Mouse (Mus musculus) c-Kit-negative CD71-positive TER-119-positive erythroid progenitor cells, embryonic 14.5 days (primary cell): ENCODE data around the gene Apela.
"Not testable (repeated sequence)": the region's sequence is repeated elsewhere in the genome, so short reads cannot be mapped to it uniquely, and the experiment has no call there.

Source experiments
- DNase-seq: peaks from one replicate; pipeline ENCODE4 v3.0.0-alpha.2; 2013; ENCODE audit warnings: low read depth, low spot score

Gene Apela

GRCm38 (mm10) chr8:65028959-65029686, 8.0 kb downstream of the Apela start:
- no peak for DNase-seq

GRCm38 (mm10) chr8:65022485-65022884, 14.7 kb downstream of the Apela start:
- no peak for DNase-seq

- no peak for DNase-seq
Measured at GRCm38 (mm10) chr8:65018423-65018822, 18.7 kb downstream of the Apela start, which contains the start of the genes Trim61 and Trim60. Trim61 (minus strand) TSS chr8:65018523. Trim60 (minus strand) TSS chr8:65018584.

DNA sequence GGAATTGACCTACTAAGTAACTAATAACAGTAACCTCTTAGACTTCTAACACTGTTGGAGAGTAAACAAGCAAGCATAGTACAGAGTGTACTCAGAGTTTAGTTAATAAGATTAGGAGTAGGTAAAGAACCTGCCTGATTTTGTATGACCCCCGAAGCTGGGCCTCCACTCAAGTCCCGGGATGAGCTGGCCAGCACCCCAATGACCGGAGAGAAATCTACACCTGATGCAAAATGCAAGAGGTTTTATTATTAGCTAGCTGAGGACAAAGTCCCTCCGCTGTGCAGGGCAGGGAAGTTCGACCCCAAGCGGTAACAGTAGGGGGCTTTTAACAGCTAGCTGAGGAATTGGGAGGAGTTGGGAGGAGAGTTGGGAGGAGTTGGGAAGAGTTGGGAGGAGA, 29.5 kb downstream of the Apela start:
- not testable (repeated sequence) for DNase-seq

DNA sequence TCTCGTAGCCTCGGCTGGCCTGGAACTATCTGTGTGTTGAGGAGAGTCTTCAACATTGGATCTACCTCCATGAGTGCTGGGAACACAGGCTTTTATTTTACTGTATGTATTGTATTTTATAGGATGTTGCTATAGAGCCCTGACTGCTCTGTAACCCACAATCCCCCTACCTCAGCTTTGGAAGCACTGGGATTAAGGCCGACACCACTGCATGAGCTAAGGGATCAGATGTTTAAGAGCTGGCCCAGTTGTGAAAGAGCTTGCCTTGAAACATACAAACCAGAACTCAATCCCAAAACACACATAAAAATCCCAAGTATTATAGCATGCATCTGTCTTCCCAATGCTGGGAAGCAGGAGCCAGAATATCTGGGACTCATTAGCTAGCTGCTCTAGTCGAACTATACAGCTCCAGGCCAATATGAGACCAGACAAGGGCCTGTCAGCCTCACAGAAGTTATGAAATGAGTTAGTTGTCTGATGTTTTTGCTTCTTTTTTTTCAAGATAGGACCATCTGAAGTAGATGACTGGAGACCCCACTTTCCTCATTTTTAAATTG, 38.2 kb downstream of the Apela start:
- DNase-seq, result no peak

- DNase-seq, result no peak
Measured at GRCm38 (mm10) chr8:64987731-64988130, 49.4 kb downstream of the Apela start, which contains the start of gene Trim75. Trim75 (minus strand) TSS chr8:64987831.

- no peak for DNase-seq
Measured at GRCm38 (mm10) chr8:64983150-64983897, 53.8 kb downstream of the Apela start.
